Mouse (Mus musculus) CD4-positive, CD25-positive, alpha-beta regulatory T cell, adult 2 months (primary cell): ENCODE data around the gene Mkln1.

ENCODE experiments used
- DNase-seq: peaks from one replicate; pipeline ENCODE4 v3.0.0-alpha.2; 2012; ENCODE audit warnings: low read depth, low spot score

The Mkln1 gene

DNA sequence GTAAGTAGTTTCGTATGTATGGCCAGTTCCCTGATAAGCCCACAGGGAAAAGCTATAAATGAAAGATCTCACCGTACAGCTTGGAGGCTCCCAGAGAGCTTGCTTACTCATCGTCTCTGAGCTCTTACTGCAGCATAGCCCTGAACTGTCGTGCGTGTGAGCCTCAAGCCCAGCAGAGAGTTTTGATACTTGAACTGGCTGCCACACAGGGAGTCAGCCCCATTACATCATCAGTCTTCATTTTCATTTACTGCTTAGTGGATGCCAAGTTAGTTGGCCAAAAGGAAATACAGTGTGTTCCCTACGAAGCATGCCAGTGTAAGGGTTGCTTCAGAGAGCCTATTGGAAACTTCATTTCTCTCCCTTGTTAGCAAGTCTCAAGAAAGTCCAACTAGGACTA is 115.2 kb downstream of the Mkln1 start:
- DNase-seq: no peak

DNA sequence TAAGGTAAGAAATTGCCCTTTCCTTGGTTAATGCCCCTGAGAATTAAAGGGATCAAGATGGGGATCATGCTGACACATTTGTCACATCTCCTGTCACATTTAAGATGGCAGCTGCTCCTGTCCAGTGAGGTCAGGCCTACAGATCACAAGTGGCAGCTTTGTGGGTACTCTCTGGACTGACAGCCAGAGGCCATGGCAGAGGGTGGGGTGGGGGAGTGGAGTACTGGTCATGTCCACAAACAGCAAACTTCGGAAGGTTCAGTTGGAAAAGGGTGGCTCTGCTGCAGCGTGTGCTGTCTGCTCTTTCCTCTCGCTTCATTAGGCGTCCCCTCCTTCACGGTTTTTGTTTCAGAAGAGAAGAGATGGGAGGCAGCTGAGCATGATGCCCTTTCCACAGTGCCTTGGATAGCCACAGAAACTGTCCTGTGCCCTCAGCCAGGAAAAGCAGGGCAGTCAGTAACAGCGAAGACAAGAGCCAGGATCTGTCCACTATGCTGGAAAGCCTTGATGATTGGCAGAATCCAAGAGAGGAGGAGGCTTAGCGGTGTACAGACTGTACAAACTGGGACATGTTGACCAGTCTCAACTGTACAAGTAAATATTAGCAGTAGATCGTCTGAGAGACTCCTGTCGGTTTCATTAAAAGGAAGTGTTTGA is 119.3 kb downstream of the Mkln1 start:
- no peak for DNase-seq

DNA sequence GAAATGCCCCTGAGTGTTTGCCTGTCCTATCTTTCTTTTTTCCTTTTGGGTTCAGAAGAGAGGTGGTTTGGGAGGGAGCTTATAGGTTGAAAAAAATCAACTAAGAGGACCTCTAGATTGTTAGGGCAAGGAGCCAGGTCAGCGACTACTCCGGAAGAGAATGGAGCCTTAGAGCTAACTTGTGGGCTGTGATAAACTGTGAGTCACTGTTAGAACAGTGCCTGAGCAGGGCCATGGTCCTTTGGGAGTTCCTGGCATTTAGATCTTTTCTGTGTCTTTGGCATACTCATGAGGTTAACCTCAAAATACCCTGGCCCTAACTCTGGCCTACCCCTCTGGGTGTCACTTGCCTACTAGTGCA is 119.8 kb downstream of the Mkln1 start:
- DNase-seq: no peak

DNA sequence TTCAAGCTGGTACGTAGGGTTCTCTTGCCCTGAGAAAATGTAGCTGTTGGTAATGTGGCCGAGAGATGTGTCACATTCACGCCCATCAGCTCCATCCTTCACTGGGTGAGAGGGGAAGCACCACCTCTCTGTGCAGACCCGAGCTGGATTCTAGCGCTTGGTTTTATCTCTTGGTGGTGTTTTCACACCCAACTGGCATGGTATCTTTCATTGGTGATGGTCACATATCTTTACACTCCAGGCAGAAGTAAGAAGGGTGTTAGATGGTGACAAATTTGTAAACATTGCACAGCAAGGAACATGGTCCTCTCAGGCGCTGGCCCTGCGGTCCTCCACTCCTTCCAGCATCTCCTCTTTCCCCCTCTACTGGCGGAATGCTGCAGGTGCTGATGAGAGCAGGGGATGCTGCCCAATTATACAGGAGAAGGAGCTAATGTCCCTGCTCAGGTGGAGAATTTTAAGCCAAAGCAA is 120.5 kb downstream of the Mkln1 start:
- peak; percentile 15 for DNase-seq

DNA sequence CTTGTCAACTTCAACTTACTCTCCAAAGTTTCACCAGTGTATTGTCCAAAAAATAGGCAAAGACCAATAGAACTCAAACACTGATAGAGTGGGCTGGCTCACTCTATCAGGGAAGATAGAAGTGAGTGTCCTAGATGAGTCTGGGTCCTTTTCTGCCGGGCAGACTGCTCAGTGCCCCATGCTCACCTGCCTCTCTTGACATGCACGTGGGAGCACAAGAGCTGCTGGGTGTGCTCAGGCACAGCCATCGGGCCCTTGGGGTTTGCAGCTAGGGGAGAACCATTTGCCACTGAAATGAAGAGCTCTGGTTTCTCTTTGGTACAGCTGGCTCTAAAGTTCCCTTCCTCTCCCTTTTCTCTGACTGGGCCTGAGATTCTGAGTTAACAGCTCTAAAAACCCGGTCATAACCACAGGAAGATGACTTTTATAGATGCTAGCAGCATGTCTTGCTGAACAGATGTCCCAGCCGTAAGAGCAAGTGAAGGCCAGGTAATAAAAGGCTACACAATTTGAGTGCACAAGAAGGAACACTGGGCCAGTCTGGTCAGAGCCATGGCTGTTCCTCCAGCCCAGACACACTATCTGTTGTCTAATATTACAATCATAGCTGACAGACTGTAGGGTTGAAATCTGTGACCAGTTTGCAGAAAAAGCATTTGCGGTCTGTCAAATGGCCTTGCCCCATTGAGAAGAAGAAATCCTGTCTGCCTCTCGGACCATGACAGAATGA is 122.1 kb downstream of the Mkln1 start:
- DNase-seq: no peak

DNA sequence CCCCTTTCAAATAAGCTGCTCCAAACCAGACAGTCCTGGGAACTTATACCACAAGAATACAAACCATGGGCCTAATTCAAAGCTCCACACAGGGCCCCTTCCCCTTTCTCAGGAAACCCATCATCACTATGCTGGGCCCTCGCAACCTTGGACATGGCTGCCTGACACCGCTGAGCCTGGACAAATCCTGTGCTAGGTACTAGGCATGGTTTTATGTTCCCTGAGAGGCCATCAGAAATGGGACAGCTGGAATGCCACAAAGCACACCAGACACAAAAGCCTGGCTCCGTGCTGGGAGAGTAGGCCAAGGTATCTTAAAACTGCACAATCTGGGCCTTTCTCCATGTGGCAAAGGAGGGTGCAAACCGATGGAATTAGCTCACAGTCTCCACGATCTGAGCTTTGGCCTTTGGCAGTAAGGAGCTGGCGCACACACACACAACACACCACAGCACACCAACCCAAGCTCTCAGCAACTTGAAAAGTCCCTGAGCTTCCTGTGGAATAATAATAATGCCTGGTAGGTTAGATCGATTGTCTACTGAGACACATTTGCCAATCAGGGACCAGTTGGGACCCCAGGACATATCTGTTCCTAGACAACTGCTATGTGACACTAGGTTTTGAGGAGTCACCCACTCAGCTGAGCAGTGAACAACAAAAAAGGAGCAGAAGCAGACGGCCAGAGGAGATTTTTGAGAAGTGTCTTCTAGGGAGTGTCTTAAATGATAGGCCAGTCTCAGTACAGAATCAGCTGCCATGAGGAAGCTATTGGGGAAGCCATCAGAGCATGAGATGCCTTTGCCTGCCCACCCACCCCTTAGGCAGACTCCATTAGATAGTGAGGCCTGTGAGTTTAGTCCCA is 123.2 kb downstream of the Mkln1 start:
- no peak for DNase-seq

DNA sequence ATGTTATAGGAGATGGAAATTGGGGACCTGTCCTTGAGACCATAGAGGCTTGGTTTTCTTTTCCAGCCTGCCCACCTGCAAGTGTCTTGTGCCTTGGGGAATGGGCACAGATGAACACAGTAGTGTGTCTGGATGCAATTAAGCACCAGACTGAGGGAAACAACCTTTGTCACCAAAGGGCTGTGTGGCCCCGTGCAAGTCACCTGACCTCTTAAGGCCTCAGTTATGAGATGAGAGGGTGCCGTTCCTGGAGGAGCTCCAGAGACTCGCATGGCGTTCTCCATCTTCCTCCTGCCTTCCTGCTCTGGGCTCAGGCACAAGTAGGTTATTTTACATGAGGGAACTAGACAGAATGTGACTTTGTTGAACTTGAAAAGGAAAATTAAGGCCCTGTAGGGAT is 123.9 kb downstream of the Mkln1 start:
- DNase-seq: no peak

DNA sequence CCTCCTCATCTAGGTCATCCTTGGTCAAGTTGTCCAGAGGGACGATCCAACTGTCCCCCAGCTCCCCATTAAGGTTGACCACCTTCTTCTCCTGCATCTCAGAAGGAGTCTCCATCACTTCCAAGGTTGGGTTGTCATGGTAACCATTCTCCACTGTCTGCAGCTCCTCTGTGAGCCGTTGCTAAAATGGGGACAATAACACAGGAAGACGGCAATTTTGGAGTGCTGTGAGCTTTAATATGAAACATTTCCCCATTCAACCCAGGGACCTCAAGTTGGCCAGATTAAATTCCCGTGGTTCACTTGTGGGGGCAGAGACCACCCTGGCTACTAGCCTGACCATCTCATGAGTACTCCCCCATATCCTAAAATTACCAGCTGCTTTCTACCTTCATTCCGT is 124.5 kb downstream of the Mkln1 start:
- no peak for DNase-seq

DNA sequence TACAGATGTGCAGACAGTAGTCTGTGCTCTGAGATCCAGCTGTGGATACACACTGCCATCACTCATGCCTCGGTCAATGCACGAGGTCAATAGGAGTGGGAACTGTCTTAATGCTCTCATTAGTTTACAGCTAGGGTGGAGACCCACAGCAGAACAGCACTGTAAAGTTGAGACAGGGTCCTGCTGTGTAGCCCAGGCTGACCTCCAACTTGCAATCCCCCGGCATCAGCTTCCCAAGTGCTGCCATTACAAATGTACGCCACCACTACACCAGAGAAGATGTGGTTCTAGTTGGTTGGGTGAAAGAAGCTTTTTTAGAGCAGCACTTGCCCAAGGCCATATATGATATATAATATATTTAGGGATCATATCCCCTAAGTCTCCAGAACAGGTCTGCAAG is 125.1 kb downstream of the Mkln1 start:
- DNase-seq: no peak

DNA sequence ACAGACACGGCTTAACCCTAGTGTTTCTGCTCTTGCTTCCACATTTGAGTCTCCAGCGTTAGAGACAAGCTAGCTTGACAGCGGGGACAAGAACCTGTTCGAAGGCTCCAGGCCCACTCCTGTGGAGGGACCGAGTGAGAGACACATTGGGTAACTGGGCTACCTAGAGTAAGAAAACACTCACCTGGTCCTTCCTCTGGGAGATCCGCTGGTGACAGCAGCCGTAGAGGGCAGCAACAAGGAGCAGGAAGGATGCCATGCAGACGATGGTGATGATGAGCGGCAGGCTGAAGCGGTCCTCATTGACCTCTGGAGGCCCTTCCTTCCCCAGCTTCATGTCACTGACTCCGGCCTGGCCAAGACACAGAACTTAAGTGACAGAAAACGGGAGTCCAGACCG is 125.6 kb downstream of the Mkln1 start:
- DNase-seq: no peak

DNA sequence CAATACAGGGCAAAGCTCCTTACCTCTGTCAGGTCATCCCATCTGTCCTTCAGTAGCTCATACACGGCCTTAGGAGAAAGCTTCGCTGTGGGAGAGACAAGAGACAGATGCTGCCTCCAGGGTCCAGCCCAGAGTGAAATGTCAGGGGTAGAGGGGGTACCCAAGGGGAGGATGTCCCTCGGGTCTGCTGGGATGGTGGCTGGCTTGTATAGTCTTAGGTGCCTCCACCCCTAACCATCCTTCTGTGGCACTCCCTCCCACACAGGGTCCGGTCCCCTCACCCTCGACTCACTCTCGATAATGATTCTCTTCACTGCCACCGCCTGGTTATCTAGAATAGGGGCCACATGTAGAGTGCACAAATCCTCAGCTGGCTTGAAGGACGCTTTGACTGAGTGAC is 126.1 kb downstream of the Mkln1 start:
- no peak for DNase-seq

DNA sequence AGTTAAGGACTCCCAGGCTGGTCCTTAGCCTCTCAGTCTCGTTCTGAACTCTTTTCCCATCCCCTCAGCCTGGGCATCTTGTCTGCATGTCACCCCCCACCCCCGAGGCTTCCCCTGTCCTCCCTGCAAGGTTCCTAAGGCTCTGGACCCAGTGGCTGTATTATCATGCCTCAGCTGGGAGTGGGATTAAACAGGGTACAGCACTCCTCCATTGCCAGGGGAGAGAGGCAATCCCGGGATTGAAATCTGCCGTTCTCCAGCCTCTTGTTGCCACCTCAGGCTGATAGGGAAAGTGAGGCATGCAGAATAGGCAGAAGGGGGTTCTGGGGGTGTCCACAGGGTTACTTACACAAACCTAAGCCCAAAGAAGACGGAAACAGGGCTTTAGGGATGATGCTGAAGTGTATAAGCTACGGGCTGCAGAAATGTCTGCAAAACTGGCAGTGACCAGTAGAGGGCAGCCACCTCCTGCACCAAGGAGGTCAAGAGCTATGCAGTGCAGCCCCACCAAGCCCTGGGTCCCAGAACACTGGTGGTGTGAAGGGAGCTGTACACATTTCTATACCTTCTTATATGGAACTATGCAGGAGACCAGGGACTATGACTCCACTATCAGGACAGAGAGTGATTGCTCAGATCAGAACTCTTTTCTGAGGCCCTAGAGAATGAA is 126.8 kb downstream of the Mkln1 start:
- peak; percentile 72 for DNase-seq

DNA sequence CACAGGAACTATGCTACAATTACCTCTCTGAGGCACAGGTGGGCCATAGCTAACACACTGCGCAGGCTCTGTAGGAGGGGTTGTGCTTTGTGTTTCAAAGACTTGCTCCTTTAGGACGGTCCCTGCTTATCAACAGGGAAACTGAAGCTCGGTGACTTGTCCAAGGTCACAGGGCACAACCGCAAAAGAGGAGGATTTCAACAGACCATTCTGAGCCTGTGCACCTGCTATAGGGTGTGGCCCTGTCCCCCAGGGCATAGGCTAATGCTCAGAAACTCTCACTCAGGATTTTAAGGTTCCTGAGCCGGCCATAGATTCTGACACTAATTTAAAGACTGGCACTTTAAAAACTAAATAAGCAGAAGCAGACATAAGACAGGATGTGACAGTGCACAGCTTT is 128.4 kb downstream of the Mkln1 start:
- no peak for DNase-seq

DNA sequence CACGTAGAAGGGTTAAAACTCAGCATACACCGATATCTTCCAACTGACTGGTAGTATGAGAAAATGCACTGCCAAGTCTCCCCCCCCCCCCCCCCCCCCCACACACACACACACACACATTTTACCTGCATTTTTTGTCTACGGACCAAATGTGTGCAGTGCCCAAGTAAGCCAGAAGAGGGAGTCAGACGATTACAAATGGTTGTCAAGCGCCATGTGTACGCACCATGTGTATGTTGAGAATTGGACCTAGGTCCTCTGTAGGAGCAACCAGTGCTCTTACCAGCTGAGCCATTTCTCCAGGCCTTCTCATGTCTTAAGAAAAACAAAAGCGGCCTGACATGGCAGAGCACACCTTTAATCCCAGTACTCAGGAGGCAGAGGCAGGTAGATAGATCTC is 129.4 kb downstream of the Mkln1 start:
- peak; percentile 57 for DNase-seq

DNA sequence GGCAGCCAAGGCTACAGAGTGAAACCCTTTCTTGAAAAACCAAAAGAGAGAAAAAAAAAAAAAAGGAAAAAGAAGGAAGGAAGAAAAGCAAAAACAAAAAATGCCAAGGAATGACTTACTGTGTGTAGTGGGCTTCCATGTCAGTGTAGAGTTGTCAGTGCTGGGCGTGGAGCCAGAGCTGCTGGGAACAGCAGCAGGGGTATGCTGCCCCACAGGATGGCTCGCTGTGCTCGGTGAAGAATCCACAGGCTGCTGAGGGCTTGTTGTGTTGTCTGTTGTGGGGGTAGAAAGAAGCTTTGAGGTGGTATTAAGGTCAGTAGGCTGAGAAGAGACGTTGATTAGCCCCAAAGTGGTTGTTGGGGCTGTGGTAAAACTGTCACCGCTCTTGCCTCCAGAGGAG is 129.8 kb downstream of the Mkln1 start:
- DNase-seq: no peak

DNA sequence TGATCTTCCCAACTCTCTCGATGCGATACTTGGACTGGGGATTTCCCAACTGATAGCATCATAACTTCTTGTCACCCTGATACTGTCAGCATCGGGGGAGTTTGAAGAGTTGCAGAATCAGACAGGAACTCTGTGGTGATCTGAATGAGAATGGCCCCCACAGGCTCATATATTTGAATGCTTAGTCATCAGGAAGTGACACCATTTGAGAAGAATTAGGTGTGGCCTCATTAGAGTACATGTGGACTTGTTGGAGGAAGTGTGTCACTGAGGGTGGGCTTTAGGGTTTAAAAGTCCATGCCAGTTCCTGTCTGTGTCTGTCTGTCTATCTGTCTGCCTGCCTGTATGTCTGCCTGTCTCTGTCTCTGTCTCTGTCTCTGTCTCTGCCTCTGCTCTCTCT is 133.3 kb downstream of the Mkln1 start:
- DNase-seq: no peak

DNA sequence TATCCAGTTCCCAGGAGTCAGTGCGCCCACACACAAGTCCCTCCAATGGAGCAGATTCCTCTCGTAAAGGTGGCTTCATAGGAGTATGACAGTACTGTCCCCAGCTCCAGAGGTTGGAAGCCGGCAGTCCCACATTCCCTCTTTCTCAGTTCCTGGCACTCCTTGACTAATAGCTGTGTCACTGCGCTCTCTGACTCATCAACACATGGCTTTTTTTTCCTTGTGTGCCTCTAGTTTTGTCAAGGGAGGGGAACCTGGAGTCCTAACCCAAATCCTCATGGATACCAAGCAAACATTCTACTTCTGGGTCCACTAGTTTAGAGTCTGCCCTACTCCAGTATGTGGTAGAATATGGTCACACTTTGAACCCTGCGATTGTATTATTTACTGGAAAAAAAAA is 136.2 kb downstream of the Mkln1 start:
- DNase-seq: no peak

DNA sequence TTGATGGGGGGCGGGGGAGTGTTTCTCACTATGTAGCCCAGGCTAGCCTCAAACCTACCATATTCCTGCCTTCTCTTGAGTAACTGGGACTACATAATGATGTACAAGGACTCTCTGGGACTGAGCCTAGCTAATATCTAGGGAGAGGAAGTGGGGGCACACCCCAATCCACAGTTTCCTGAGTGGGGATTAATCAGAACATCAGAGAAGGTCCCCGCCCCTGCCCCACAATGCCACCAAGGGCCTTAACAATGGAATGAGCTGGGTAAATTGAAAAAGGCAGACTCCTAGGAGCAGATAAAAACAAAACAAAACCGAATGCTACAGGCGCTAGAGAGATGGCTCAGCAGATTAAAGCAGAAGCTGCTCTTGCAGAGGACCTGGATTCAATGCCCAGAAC is 138.7 kb downstream of the Mkln1 start:
- DNase-seq: no peak

DNA sequence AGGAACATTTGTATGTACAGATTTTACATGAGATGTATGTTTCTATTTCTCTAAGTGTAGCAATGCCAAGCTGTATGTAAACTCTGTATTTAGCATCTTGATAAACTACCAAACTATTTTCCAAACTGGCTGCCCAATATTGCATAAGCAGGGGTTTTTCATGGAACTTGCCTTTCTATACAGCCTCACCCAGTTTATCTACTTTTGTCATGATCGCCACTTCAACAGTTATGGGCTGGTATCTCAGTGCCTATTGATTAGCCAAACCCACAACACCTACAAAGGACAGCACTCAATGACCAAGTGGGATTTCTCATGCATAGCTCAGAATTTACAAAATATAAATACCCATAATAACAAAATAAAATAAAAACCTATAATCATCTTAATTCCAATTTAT is 139.6 kb downstream of the Mkln1 start:
- no peak for DNase-seq

DNA sequence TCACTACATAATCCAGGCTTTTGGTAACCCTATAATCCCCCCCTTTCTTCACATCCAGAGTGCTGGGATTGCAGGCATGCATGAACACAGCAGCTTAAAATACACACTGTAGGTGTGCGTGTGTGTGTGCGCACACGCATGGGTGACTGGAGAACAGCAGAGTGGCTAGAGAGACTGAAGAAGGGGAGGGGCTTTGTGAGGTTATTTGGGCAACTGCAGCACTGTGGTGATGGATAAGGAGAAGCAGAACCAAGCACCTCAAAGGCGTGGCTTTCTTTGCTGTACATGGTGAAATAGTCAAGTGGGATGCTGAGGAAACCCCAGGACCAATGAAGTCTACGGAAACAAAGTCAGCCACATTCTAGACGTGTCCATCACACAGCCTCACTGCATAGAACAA is 141.5 kb downstream of the Mkln1 start:
- DNase-seq: no peak

DNA sequence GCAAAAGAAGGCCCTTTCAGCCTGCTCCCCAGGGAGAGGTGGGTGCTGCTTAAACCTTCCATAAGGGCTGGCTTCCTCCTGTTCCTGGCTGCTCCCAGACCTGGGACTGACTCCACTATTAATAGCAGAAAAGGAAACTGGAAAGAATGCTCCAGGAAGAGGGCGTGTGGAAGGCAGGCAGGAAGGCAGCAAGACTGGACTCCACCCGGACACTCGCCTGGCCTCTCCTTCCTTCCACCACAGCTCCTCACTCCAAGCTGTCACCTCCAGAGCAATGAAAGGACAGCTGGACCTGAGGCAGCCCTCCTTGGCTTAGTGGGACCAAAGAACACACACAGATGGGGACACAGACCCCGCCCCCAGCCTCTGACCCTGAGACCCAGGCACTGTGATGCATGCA is 145.8 kb downstream of the Mkln1 start:
- DNase-seq: no peak
